Mouse (Mus musculus) embryonic facial prominence, embryonic 10.5 days (tissue): ENCODE results near the gene Fgfr2. TPM values are rescaled to one million over a fixed set of nuclear protein-coding genes. Genes with fewer than 3 reads are reported as not detected.
A peak's percentile ranks its signal among the peaks of the same experiment; 100 is the strongest.

Source experiments
- DNase-seq: peaks from one replicate; pipeline ENCODE4 v3.0.0-alpha.2; 2017; ENCODE audit warnings: low spot score
- H3K27ac ChIP-seq: fragments of 300-500 bp; sonication (generic); replicated peaks from 2 replicates; pipeline ENCODE4 v1.5.1; 2016; ENCODE audit warnings: mild to moderate bottlenecking
- H3K27me3 ChIP-seq: fragments of 300-500 bp; sonication (generic); replicated peaks from 2 replicates; pipeline ENCODE4 v1.6.1; 2016; ENCODE audit warnings: low read depth, mild to moderate bottlenecking; ENCODE audit not compliant: poor library complexity, severe bottlenecking
- H3K36me3 ChIP-seq: fragments of 300-500 bp; sonication (generic); replicated peaks from 2 replicates; pipeline ENCODE4 v1.6.1; 2016; ENCODE audit warnings: mild to moderate bottlenecking, moderate library complexity
- H3K4me1 ChIP-seq: fragments of 300-500 bp; sonication (generic); 2 replicates; pipeline ENCODE4 v1.6.1; 2016
- H3K4me3 ChIP-seq: fragments of 300-500 bp; sonication (generic); 2 replicates; pipeline ENCODE4 v1.5.1; 2016; ENCODE audit warnings: mild to moderate bottlenecking, moderate library complexity
- H3K9me3 ChIP-seq: fragments of 300-500 bp; sonication (generic); 2 replicates; pipeline ENCODE4 v1.6.1; 2016; ENCODE audit warnings: mild to moderate bottlenecking
- WGBS: fragments of 180-500 bp; shearing (Covaris S2); methylation state at CpG from one replicate; pipeline ENCODE4 v1.1.7; 2016; 5-methylcytosine and 5-hydroxymethylcytosine counted together
- polyA plus RNA-seq: library from polyadenylated mRNA; unstranded; fragments of >200 nt; fragmentation: Nextera tagmentation; extraction: Ambion mirVana; gene quantifications from 2 replicates; pipeline ENCODE4 v1.2.1, GENCODE M21; 2016

The Fgfr2 gene
- polyA plus RNA-seq, 1 experiment from 2014 or later: 74.3 TPM

DNA sequence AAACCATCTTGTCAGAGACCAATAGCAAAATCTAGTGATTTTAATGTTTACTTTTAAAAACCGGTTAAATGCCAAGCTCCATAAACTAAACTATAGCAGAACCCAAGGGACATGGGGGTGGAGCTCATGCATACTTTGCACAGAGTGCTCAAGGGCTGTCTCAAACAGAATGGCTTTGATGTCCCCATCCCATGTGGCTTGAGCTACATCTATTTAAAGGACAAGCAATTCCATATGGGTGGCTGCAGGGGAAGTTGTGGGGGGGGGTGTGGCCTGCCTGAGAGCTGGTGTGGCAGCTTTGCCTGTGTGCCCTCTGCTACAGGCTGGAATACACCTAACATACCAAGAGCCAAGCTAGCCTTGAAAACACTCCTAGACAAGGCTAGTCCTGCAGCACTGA, 98.5 kb downstream of the Fgfr2 start:
- WGBS: 35% methylated on average over 1 of the region's 1 CpGs
- H3K9me3 ChIP-seq: no peaks in the 10 kb centered on the region
- H3K27ac ChIP-seq: no peak overlapping the region; the same call in 1 of the 2 replicates
- no peaks in the 10 kb centered on the region for H3K27me3 ChIP-seq
- peaks cover 73% of the 10 kb centered on the region for H3K4me1 ChIP-seq
- peak; percentile 70 for DNase-seq
- no peak overlapping the region for H3K4me3 ChIP-seq
- peaks cover 40% of the 10 kb centered on the region for H3K36me3 ChIP-seq

DNA sequence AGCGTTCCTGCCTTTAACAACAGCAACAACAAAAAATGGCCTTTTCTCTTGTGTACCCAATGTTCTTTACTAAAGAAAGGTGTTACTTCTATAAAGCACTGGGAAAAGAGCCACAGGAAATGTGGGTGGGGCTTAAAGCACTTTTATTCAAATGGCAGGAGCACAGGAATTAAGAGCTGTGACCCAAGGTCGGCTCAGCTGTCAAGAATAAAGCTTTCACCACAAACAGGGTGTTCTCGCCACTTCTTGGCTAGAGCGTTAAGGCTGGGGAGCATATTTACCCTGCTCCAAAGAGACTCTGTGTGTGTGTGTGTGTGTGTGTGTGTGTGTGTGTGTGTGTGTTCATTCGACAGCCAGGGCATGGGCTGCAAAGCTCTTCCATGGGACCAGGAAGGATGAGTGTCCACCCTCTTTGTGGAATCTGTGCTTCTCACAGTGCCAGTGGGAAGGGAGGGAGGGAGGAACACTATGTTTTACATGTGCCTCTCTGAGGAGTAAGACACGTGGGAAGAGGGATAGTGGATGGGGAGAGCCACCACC, 103.6 kb downstream of the Fgfr2 start:
- no peak overlapping the region for H3K4me3 ChIP-seq
- H3K36me3 ChIP-seq: peaks cover 42% of the 10 kb centered on the region
- no peak for DNase-seq
- H3K9me3 ChIP-seq: no peaks in the 10 kb centered on the region
- H3K27me3 ChIP-seq: no peaks in the 10 kb centered on the region
- WGBS: 53% methylated on average over 6 of the region's 6 CpGs
- peaks cover 73% of the 10 kb centered on the region for H3K4me1 ChIP-seq
- no peak overlapping the region; the same call in 1 of the 2 replicates for H3K27ac ChIP-seq

DNA sequence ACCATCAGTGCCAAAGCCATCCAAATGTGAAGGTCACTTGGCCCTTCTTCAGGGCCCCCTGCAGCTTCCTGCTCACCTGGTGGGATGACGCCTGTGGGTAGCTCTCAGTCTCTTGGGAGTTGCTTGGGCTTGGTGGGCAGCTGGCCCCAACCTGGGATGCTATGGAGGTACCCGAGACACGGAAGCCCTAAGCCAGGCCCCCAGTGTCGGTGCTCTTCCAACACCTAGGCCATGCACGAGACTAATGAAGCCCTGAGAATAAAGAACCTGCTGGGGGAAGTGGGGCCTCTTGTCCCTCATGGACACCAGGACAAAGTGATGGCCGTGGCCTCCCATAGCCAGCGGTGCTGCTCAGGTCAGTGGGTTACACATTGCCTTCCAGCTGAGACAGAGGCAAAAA, 104.2 kb downstream of the Fgfr2 start:
- Histone ChIP-seq H3K9me3 (no peaks in the 10 kb centered on the region), H3K4me1 (peaks cover 73% of the 10 kb centered on the region), H3K27ac (no peak overlapping the region), H3K36me3 (peaks cover 44% of the 10 kb centered on the region), H3K27me3 (no peaks in the 10 kb centered on the region), H3K4me3 (no peak overlapping the region)
- DNase-seq: no peak
- WGBS: 82% methylated on average over 7 of the region's 7 CpGs

DNA sequence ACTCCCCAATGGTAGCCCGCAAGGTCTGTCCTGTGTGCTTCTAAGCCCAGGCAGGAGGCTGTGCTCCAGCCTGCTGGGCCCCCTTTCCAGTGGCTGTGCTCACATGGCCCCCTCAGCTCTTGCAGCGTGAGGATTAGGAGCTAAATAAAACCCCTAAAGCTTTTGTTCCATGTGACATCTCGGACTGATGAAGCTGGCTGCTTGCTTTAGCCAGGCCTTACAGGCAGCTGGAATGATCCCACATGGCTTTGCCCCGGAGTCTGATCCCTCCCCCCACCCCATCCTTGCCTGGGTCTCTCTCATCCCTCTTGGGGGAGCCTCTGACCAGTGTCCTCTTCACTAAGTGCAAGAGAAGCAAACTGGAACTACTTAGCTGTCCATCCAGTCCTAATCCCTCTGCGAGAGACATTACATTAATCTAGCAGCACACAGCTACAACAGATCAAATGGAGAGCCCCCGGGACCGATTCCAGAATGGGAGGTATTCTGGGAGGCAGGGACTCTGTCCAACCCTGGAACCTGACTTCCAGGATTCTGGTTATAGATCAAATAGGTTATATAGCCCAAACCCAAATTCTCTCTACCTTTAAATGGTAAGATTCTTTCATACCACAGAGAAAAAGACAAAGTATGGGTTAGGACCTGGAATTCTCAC, 107.6 kb downstream of the Fgfr2 start:
- Histone ChIP-seq H3K4me1 (peaks cover 88% of the 10 kb centered on the region), H3K4me3 (no peak overlapping the region), H3K27ac (peak overlapping the region; percentile 69), H3K36me3 (peaks cover 43% of the 10 kb centered on the region), H3K27me3 (no peaks in the 10 kb centered on the region), H3K9me3 (no peaks in the 10 kb centered on the region)
- 52% methylated on average over 7 of the region's 7 CpGs for whole genome bisulfite sequencing
- no peak for DNase-seq

DNA sequence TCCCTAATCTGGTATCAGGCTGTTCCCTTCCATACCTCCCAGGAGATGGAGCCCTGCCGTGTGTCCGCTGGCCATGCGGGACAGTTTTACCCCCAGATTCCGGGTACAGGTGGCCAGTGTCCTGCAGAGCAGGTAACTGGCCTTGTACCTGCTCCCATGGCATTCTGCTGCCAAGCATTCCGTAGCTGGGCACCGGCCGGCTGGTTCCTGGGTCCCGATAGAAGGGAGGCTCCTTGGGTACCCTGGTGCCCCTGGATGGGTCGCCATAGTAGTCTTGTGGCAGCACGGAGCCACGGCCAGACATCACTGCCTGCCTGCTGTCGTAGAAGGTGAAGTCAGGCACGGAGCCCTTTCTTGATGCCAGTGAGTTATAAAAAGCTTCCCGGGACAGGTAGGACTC, 108.5 kb downstream of the Fgfr2 start:
- H3K4me3 ChIP-seq: no peak overlapping the region

DNA sequence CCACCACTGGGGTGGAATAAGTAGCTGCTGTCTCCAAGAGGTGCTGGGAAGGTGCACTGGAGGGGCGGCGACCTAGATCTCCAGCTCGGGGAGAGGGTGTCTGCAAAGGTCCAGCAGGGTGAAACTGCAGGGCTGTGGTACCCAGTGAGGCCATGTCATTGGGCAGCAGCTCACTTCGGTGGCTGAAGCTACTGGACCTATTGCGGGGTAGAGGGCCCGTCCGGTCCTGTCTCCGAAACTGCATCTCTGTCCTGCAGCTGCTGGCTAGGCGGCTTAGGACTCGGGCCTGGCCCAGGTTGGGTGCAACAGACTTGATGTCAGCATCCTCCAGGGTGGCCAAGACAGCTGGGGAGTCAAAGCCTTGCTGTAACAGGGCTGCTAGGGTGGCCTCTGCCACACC, 109.2 kb downstream of the Fgfr2 start:
- no peak for DNase-seq
- Histone ChIP-seq H3K36me3 (peaks cover 59% of the 10 kb centered on the region), H3K27ac (peak overlapping the region; percentile 69; the same call in 1 of the 2 replicates), H3K9me3 (no peaks in the 10 kb centered on the region), H3K4me1 (peaks cover 75% of the 10 kb centered on the region), H3K27me3 (no peaks in the 10 kb centered on the region), H3K4me3 (no peak overlapping the region)
- 92% methylated on average over 10 of the region's 10 CpGs for WGBS

More for the DNA sequence above, 108.5 kb downstream of the Fgfr2 start:
- no peaks in the 10 kb centered on the region for H3K27me3 ChIP-seq
- H3K4me1 ChIP-seq: peaks cover 82% of the 10 kb centered on the region
- H3K36me3 ChIP-seq: peaks cover 52% of the 10 kb centered on the region
- WGBS: 96% methylated on average over 14 of the region's 14 CpGs
- no peaks in the 10 kb centered on the region for H3K9me3 ChIP-seq
- peak overlapping the region; percentile 69 for H3K27ac ChIP-seq
- no peak for DNase-seq

DNA sequence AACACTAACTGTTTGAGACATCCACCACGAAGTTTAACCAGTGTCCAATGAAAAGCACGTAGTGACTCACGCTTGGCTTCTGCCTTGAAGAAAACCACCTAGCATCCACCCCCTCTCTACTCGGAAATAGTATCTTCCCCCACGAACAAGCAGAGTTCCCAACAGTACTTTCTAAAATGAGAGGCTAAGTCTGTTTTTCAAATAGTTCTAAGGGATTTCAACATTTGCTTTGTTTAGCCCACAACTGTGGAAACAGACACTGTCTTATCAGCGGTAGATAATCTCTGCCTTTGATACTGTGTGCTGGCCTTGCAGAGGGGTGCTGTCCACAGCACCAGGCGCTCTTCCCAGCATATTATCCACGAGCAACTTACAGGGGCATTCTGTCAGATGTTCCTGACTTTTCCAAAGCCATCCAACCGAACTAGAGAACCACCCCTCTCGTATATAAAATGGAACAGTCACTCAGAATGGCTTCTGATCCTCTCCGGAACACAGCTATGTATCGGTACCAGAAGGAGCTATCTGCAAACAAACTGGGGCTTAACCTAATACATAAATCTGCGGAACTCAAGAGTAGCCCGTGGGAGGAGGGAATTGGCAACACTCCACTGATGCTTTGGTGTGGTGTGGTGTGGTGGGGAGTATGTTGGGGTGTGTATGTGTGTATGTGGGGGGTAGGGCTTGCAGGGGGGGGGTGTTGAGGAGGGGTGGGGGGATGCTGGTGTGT, 110.3 kb downstream of the Fgfr2 start:
- 82% methylated on average over 14 of the region's 14 CpGs for WGBS

DNA sequence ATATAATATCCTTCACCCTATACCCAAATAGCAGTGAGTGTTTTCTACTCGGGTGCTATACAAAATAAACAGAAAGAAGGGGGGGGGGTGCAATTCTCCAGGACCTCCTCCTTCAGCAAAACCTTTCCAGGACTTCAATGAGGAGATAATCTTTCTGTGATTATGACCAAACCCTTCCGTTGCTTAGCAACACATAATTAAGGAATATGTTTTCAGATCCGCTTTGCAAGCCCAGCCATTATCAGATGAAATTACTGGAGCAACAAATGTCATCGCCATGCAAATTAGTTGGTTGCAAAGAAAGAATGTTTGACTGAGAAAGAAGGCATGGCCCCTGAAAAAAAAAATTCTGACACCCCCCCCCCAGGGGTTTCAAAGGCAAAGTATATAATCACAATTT, 111.5 kb downstream of the Fgfr2 start:
- DNase-seq: no peak
- Histone ChIP-seq H3K4me3 (no peak overlapping the region), H3K27ac (no peak overlapping the region; the same call in 1 of the 2 replicates), H3K36me3 (peaks cover 62% of the 10 kb centered on the region), H3K27me3 (no peaks in the 10 kb centered on the region), H3K9me3 (no peaks in the 10 kb centered on the region), H3K4me1 (peaks cover 81% of the 10 kb centered on the region)
- 74% methylated on average over 4 of the region's 4 CpGs for WGBS

More for the DNA sequence above, 110.3 kb downstream of the Fgfr2 start:
- H3K27ac ChIP-seq: no peak overlapping the region
- peaks cover 64% of the 10 kb centered on the region for H3K36me3 ChIP-seq
- DNase-seq: no peak
- no peaks in the 10 kb centered on the region for H3K9me3 ChIP-seq
- H3K4me3 ChIP-seq: no peak overlapping the region
- H3K27me3 ChIP-seq: no peaks in the 10 kb centered on the region
- H3K4me1 ChIP-seq: peaks cover 71% of the 10 kb centered on the region

DNA sequence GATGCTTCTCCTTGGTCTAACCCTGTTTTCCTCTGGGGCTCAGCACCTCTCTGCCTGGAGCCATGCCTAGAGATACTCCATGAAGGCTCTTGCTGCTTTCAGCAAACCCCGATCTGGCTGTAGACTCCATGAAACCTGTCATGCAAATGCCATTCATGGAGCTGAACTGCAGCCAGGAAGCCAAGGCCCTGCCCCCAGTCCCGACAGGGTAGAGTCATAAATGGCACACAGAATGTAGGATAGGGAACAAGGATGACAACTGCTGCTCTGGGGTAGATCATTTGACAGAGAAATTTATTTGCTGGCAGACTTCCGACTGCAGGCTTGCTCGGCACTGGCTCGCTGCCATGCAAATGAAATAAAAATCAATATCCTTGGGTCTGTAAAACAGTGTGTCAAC, 112.0 kb downstream of the Fgfr2 start:
- Histone ChIP-seq H3K27ac (peak overlapping the region; percentile 44; the same call in 1 of the 2 replicates), H3K36me3 (peaks cover 62% of the 10 kb centered on the region), H3K4me1 (peaks cover 76% of the 10 kb centered on the region), H3K9me3 (no peaks in the 10 kb centered on the region), H3K4me3 (no peak overlapping the region), H3K27me3 (no peaks in the 10 kb centered on the region)
- DNase-seq: no peak
- WGBS: 81% methylated on average over 5 of the region's 5 CpGs

DNA sequence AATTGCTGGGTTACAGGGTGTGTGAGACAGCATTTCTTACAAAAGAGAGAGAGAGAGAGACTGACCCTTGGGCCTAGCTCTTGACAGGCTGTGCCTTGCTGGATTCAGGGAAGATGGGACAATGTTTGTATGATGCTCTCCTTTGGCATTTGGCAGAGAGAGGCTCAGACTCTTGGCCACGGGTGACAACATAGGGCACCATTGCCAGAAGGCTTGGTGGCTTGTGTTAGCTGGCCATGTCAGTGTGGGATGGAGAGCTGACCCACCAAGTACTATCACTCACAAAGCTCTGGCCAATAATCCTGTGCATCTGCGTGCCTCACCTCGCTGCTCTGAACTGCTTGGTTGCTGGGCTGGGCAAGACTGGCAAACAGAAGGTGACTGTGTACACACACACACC, 112.7 kb downstream of the Fgfr2 start:
- Histone ChIP-seq H3K27me3 (no peaks in the 10 kb centered on the region), H3K4me1 (peaks cover 76% of the 10 kb centered on the region), H3K4me3 (no peak overlapping the region), H3K27ac (no peak overlapping the region; the same call in 1 of the 2 replicates), H3K9me3 (no peaks in the 10 kb centered on the region), H3K36me3 (peaks cover 69% of the 10 kb centered on the region)
- WGBS: 92% methylated on average over 3 of the region's 3 CpGs
- no peak for DNase-seq

DNA sequence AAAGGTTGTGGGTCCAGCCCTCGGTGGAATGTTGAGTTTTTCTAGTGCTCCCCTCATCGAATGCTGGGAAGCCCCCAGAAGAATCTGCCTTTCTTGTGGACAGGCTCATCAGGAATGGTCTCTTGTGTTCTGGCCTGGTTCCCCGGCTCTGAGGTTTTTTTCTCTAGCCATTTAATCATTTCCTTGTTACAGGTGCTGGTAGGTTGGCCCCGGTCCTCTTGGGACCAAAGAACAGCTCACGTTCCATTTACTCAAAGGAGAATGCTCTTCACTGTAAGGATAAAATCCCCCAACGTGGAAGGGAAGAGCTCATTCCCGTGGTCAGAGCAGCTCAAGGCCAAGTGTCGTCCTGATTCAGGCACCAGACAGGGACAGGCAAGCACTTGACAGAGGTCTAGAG, 113.5 kb downstream of the Fgfr2 start:
- Histone ChIP-seq H3K4me3 (no peak overlapping the region), H3K27ac (no peak overlapping the region), H3K36me3 (peaks cover 73% of the 10 kb centered on the region), H3K4me1 (peaks cover 71% of the 10 kb centered on the region), H3K9me3 (no peaks in the 10 kb centered on the region), H3K27me3 (no peaks in the 10 kb centered on the region)
- no peak for DNase-seq
- 81% methylated on average over 8 of the region's 8 CpGs for WGBS

DNA sequence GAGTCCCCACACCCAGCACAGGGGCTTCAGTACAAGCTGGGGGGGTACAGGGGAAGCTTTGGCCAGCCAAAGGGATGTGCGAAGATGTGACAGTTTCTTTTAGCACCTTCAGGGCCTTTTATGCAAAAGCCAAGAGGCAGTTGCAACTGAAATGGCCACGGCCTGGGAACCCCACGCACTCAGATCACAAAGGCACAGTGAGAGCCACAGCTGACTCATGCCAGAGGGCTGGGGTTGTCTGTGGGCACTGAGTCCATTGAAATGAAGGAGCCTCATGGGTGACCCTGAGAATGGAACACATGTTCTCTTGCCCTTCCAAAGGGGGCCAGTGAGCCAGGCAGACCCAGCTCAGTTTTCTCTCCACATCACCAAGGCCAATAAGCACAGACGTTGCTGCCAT, 114.5 kb downstream of the Fgfr2 start:
- Histone ChIP-seq H3K36me3 (peaks cover 65% of the 10 kb centered on the region), H3K27ac (no peak overlapping the region), H3K4me3 (no peak overlapping the region), H3K4me1 (peaks cover 71% of the 10 kb centered on the region), H3K9me3 (no peaks in the 10 kb centered on the region), H3K27me3 (no peaks in the 10 kb centered on the region)
- 88% methylated on average over 4 of the region's 4 CpGs for WGBS
- no peak for DNase-seq

DNA sequence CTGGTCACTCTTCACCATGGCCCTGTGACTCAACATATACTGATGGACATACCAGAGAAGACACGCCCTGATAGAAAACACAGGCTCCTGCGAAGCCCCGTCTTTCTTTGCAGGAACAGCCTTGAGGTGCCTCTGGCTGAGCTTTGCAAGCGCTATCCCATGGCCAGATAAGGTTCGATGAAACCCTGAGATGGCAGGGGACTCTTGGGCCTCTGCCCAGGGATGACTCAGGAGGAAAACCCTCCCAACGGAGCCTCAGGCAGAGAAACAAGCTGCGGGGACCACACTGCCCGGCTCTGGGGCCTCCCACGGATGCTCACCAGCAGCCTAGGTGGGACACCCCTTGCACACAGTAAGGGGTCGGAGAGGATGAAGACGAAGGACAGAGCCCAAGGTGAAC, 115.8 kb downstream of the Fgfr2 start:
- Histone ChIP-seq H3K36me3 (peaks cover 69% of the 10 kb centered on the region), H3K9me3 (no peaks in the 10 kb centered on the region), H3K27ac (no peak overlapping the region), H3K4me1 (peaks cover 64% of the 10 kb centered on the region), H3K4me3 (no peak overlapping the region), H3K27me3 (no peaks in the 10 kb centered on the region)
- 91% methylated on average over 11 of the region's 11 CpGs for WGBS
- no peak for DNase-seq
